Mouse (Mus musculus): ENCODE results near the gene Prmt8.

Gene Prmt8

DNA sequence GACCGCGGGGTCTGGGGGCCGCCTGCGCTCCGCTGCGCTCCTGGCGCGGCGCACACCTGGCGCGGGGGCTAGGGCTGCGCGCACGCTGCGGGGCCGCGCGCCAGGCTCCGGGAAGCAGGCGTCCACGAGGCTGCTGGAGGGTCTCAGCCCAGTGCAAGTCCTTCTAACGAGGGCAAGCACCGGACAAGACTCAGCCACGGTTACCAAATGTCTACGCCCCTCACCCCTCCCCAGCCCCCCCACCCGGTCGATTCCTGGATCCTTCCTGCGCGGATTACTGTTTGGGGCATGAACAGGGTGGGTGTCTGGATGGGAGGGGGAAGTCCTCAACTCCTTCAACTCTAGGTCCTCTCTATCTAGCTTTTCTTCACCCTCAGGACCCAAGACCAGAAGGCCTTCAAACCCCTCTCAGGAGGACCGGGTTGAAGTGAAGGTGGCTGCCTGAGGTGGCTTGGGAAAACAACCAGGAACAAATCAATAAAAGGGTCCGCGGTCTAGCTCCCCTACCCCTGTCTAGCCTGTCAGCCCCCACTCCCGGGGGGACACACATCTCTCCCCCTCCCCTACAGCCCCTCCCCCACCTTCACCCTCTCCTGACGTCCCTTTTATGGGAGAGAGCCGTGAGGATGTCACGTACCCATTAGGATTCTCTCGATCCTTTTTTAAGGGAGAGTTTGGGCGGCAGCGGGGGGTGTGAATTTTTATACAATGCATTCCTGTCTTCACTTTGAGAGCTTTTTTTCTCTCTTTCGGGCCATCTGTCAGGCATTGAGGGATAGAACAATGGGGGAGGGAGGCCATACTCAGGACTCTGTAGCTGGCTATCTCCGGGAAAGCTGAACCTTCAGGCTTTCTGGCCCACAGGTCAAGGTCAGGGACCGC lies at the start of gene Prmt8:
Prmt8 (minus strand) TSS at position 198 of the 882 bp plus-strand sequence.
- in situ Hi-C loops (cut with MboI) = no loop called here

DNA sequence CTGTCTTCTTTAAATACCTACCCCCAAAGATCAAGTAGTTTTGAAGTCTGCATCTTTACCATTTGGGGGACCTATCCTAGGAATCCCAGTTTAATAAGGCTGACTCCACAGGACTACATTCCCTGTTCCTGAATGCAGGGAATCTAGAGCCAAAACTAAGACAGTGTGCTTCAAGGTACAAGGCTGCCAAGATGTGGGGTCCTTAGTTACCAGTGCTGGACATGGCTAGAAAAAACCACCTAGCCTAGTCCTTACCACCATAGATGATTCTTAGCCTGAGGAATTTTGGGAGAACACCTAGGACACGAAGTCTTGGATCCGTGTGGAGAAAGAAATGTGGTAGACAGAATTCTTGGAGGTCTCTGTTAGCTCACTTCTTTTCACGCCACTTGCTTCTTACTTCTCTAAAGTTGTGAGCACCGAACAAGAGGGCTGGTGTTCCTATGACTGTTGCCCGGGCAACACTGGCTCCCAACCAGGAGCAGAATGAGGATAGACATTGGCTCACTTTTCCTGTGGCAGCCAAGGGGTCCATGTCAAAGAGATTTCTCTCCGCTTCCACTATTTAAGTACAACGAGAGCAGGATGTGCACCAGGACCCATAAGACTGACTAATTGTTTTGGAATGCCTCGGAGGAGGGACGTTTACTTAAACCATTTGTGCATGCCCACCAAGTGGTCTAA lies 33.9 kb upstream of the Prmt8 start:
- in situ Hi-C loops (cut with MboI) = no loop called here

DNA sequence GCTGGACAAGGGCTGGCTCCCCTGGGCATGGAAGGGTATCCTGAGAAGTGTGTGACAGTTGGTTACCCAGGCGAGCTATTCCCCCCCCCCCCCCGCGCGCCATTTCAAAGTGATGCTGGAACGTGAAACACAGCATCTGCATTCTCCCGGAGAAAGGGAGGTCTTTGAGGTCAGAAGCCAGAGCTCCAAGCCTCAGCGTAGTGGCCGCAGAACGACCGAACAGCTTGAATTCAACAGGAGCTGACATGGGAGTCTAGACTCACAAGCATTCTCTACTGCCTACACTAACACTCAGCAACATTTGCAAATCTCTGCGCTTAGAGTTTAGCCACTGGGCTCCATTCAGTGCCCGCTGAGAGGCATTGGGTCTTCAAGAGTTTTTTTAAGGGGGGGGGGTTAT lies 32.9 kb upstream of the Prmt8 start:
- in situ Hi-C loops (cut with MboI) = no loop called here

DNA sequence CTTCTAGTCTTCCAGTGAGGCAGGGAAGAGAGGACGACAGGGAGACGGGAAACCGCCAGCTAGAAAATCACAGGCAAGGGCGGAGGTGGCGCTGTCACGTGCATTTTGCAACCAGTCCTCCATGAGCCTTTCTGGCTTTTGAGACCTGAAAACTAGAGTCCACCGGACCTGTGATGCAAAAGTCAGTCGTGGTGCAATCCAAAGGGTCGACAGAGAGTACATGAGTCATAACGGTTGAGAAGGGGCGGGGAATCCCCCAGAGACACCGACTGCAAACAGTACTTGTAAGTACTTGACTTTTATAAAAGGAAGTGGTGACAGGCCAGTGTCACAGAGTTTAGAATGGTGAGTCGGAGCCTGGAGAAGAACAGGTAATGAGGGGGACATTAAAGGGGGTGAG lies 20.8 kb upstream of the Prmt8 start:
- in situ Hi-C loops (cut with MboI) = no loop called here

DNA sequence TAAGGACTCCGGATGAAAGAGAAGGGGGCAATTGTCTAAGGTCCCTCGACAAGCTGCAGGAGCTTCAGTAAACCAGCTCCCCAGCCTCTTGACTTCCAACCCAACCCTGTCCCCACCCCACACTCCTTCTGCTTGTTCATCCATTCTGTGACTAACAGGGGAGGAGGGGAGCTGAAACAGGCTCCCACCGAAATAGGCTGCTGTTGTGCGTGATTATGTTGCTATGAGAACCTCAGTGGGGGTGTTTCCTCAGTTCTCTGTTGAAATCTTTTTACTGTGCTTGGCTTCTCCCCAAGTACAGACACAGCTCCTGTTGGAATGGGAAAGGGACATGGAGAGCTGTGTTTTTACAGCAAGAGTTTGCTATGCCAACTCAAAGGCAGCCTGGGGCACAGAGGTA lies 1.5 kb upstream of the Prmt8 start:
- in situ Hi-C loops (cut with MboI) = no loop called here

DNA sequence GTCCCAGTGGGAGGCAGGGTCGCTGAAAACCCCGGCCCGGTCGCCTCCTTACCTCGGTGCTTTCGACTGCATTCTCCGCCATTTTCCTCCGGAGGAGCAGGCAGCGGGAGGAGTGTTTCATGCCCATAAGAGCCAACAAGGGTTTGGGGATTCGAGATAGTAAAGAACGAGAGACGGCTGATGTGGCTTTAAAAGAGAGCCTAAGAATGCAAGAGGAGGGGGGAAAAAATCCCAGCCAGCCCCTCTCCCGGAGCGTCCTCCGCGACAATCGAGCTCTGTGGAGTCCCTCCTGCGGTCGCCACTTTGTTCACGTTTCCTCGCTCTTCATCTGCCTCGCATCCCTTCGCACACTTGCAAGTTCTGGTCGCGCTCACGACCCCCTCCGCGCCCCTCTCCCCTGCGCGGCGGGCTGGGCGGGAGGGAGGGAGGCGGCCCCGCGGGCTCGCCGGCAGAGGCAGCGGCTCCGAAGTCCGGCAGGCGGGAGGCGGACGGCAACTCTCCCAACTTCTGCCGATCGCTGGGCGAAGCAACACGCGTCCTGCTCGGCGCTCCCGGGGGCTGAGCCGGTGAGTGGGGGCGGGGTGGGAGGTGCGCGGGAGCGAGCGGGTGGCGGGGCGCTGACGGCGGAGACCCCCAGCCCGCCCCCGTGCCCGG lies 524 bp downstream of the Prmt8 start:
- in situ Hi-C loops (cut with MboI) = no loop called here

DNA sequence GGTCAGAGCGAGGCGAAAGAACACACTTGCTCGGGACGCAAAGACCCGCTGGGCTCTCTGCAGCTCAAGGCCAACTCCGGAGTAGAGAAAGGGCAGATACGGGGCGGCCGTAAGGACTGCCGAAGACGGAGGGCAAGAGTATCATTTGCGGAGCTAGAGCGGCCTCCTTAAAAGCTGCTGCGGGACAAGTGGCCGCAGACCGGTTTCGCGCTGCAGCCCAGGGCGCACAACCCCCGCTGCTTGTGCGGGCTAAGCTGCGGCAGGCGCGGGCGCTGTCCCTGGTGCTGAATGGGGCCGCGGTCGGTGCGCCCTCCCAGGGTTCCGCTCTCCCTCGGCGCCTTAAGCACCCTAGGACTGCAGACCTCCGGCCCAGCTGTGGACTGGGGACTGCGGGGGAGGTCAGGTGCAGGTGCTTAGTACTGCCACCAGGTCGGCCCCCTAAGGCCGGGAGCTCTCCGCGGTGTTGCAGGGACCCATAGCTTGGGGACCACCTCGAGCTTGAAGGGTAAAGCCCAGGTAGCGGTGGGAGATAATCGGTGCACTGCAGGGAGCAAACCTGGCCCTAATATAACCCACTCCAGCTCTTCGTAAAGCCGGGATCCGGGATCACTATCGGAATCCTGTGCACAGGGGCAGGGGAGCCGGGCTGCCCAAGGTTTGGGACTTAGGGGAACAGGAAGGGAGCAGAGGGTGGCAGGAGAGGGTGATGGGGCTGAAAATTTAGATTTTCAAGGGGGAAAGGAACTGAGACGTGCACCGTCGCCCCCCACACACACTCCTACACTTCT lies 1.4 kb downstream of the Prmt8 start:
- in situ Hi-C loops (cut with MboI) = no loop called here

DNA sequence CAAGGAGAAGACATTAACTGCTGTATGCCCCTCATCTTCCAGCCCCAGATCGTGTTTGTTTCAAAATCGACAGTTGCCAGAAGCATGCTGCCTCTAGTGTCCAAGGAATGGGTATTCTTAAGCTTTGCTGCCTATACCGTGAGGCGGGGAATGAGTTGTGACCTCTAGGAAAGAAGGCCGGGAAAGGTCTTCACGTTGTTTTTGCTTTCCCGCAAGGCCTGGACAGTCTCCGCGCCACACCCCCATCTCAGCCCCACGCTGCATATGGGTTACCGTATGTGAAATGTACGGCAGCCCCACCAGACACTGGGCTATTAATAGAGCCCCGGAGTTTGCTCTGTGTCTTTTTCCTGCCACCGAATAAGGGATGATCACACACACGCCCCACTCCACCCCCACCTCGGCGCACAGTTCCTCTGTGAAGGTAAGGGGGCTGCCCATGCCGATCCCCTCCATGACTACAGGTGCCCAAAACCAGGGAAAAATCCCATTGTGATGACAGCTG lies 2.0 kb downstream of the Prmt8 start:
- in situ Hi-C loops (cut with MboI) = no loop called here

DNA sequence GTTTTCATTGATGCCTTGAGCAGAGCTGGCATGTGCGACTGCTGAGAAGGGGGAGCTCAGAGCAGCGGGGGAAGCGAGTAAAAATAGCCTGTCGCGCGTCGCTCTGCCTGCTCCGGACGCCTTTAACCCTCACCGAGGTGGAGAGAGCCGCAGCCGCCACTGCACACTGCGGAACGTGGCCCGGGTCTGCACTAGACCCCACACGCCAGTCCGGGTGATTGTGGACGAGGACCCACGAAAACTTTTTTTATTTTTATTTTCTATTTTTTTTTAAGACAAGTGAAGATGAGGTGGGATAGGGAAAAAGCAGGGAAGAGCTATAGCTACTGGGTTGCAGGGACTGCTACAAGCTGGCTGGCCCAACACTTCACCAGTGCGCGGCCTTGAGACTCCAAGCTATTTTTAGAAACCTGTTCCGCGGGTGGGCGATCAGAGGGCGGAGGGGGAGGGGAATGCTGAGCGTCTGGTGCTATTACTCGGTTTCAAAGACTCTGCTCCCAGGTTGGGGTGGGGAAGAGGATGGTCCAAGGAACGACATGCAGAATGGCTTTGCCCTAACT lies 2.6 kb downstream of the Prmt8 start:
- in situ Hi-C loops (cut with MboI) = no loop called here

DNA sequence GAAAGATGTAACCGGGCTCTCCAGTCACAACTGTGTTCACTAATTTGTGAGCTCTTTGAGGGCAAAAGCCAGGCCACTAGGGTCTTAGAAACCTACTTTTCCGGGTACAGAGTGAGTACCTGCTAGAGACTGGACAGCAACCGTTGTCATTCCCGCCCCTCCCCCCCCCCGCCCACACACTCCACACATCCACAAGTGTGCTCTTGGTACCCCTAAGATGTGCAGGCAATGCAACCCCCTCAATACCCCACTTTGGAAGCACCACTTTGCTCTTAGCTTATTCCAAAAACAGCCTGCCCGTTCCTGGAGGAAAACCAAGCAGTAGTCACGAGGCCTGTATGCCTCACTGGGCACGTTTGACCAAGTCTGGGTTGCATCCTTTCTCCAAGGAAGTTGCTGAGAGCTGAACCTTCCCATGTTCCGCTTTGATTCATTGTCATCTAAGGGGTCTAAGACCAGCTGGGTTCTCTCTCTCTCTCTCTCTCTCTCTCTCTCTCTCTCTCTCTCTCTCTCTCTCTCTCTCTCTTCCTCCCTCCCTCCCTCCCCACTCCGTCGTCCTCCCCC lies 3.1 kb downstream of the Prmt8 start:
- in situ Hi-C loops (cut with MboI) = no loop called here

DNA sequence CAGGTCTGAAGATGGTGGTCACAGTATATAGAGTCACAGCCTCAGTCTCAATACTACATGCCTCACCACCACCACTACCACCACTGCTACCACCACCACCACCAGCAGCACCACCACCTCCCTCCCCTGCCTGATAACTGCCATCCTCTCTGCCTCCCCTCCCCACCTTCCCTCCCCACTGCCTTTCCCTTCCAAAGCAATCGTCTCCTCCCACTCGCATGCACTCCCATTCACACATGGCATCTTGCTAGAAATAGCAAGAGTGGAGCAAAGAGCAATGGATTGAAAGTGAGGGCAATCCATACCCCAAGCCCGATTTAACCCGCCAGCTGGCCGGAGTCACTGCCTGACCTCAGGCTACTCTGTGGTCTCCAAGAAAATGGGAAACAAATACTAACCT lies 3.7 kb downstream of the Prmt8 start:
- in situ Hi-C loops (cut with MboI) = no loop called here

DNA sequence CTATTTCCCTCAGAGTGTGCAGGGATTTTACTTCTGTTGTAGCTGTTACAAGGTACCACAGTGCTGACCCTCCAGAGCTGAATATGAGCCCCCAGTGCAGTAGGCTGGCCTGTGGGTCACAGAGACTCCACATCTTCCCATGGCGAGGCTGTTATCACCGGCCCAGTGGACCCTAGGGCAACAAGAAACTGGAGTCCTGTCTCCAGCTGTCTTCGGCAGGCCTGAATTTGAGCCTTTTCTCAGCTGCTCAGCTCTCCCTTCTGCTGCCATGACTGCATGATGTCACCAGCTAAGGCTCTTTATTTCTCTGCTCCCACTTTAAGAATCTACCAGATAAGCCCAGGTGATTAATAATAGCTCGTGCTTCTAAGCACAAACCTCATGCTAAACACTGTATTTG lies 11.0 kb downstream of the Prmt8 start:
- in situ Hi-C loops (cut with MboI) = no loop called here

DNA sequence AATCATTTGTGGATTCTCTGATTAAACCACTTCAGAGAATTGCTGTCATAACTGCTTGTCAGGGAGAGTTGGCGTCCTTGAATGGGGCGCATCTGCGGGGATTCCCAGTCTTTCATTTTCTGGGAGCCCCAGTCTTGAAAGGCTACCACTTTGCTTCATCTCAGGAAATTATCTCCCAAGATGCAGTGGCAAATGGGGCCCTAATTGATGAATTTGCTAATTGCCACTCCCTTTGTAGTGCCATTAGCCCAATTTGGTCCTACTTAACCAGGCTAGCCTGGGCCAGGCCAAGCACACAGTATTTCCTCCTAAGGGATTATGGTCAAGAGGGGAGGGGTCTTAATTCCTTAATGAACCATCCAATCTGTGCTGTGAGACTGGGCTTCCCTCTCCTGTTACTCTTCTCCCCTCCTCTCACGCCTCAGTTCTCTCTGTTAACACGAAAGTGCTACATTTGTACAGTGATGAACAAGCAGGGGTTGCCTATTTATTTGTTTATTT lies 11.6 kb downstream of the Prmt8 start:
- in situ Hi-C loops (cut with MboI) = no loop called here

DNA sequence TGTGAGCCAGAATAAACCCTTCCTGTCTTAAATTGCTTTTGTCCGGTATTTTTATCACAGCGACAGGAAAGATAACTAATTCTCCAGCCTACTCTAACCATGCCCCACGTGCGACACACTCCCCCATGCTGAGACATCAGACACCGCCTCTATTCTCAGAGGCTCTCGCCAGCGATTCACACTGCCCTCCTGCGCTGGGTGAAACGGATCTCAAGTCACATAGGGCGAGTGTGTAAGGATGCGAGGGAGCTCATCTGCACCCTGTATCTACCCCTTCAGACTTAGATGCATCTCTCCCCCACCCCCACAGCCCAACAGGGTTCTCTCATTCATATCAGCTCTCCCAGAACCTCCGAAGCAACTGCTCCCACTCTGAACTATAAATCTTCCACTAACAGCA lies 12.4 kb downstream of the Prmt8 start:
- in situ Hi-C loops (cut with MboI) = no loop called here

DNA sequence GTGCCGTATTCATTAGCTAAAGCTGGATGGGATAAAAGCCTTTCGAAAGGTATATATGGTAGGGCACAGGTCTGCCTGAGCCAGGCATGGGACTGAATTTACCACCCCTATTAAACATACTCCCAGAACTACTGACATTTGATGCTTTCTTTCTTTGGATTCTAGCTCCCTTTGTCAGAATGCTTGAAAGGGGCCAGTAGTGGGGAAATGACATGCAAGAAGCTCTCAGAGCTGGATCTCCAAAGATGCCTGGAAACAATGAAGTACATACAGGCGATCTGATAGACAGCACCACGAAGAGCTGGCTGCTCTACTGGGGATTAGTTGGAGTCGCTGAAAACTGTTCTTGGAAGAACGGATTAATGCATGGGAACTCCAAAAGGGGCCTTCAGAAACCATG lies 16.0 kb downstream of the Prmt8 start:
- in situ Hi-C loops (cut with MboI) = no loop called here

DNA sequence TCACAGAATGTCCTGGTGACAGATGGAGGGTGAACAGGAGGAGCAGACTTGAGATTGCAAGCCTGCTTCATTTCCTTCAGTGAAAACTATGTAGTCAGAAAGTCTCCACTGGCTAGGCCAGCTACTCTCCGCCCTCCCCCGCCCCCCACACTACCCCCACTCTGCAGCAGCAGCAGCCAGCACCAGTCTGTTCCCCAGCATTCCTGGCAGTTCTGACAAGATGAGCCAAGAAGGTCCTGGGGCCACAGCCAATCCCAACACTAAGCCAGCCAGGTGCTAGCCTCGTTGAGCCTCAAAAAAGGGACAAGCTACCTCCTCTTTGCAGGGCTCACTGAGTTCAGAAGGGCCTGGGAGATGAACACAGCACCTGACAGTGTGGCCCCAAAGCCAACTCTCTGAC lies 16.6 kb downstream of the Prmt8 start:
- in situ Hi-C loops (cut with MboI) = no loop called here

DNA sequence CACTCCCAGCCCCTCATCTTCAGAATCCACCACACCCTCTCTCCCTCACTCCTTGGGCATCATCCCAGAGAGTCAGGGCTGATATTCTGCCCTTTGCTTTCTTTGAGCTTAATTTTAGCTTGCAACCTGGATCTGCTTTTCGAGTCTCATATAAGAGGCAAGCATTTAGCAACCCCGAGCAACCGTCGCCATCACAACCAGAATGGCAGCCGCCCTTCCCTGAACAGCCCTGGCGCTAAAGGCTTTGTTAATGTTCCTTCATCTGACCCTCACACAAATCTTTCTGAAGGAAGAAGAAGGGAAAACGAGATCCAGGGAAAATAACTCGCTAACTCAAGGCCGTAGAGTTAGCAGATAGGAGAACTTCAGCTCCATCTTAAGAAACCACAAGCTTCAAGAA lies 17.8 kb downstream of the Prmt8 start:
- in situ Hi-C loops (cut with MboI) = no loop called here

DNA sequence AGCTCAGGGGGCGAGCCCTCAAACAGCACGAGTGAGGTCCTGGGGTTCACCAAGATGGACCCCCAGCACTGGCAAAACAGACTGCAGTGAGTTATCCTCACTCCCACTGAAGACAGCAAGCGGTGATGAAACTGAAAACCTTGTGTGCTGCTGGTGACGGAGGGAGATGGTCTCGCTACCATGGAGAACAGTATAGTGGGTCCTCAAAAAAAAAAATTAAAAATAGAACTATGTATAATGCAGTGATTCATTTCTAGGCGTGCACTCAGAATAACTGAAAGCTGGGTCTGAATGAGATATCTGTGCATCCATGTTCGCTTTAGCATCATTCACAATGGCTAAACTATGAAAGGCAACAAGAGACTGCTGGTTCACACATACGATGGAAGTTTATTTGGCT lies 20.5 kb downstream of the Prmt8 start:
- in situ Hi-C loops (cut with MboI) = no loop called here

DNA sequence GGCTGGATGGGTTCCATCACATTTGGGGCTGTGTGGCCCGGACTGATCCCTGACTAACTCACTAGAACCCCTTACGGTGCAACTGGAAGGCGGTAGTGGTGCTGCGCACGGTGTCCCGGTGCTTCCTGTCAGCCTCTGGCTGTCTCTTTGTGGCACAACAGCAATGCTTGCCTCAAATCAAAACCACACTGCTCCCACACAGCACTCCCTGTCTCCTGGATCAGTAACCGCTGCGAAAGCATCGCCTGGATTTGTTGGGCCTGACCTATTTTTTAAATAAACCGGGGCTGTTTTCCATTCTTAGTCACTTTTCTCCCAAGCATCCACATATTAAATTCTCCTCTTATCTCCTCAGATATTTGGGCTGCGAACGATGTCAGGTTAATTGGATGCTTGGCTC lies 27.0 kb downstream of the Prmt8 start:
- in situ Hi-C loops (cut with MboI) = no loop called here

DNA sequence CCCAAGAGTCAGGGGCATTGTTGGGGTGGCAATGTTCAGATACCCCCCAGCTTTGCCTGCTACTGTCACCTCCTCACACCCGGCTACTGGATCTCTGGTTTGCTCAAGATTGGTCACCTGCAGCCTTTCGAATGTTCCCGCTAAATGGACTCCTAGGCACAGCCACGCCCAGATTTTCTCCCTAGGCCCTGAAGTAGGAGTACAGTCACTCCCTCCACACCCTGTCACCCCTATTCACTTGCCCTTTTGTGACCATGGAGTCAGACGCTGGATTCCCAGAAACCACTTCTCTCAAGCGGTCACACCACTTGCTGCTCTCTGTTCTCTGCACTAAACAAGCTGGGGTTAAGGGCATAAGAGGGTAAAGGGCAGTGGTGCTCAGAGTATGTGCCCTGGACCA lies 28.1 kb downstream of the Prmt8 start:
- in situ Hi-C loops (cut with MboI) = no loop called here

DNA sequence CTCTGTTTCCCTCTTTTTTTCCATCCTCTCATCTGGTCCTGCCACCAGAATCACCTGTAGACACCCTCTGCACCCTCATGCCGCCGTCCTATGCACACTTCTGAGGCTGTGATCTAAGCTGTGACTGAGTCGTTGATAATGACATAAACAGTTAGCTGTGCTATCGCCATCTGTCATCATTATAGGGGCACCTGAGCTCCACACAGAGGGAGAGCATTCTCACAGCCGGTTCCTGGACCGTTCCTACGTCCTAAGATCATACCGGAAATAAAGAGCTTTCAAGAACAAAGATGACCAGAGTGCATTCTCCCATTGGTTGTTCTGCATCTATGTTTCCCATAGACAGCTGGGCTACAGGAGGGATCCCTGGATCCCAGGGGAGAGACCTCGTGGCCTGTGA lies 28.6 kb downstream of the Prmt8 start:
- in situ Hi-C loops (cut with MboI) = no loop called here
